Mouse (Mus musculus): ENCODE results near the gene Mup12.
"Not testable (repeated sequence)": the region's sequence is repeated elsewhere in the genome, so short reads cannot be mapped to it uniquely, and the experiment has no call there.

Gene Mup12

GRCm38 (mm10) chr4:60741226-60741625 is at the start of gene Mup12:
Gene Mup12, minus strand, starts transcription at chr4:60741326.
- not testable (repeated sequence) for DNase-seq (ENCODE audit: low spot score in 2 of 2)

Measured in right cerebral cortex, postnatal 36 days (tissue).